Mouse (Mus musculus) adipocyte (in vitro differentiated cells): ENCODE measurements around the gene Nudt4.

Experiments used
- DNase-seq: peaks from one replicate; pipeline ENCODE4 v3.0.0-alpha.2; 2016; ENCODE audit warnings: low spot score

The Nudt4 gene

GRCm38 (mm10) chr10:95501033-95501432, 62.9 kb downstream of the Nudt4 start:
- DNase-seq: no peak
